Mouse (Mus musculus) CD4-positive, CD25-positive, alpha-beta regulatory T cell, adult 2 months (primary cell): ENCODE measurements around the gene Nebl.
A peak's percentile ranks its signal among the peaks of the same experiment; 100 is the strongest.
"Not testable (repeated sequence)": the region's sequence is repeated elsewhere in the genome, so short reads cannot be mapped to it uniquely, and the experiment has no call there.

Experiments used
- DNase-seq: peaks from one replicate; pipeline ENCODE4 v3.0.0-alpha.2; 2012; ENCODE audit warnings: low read depth, low spot score

Gene Nebl

DNA sequence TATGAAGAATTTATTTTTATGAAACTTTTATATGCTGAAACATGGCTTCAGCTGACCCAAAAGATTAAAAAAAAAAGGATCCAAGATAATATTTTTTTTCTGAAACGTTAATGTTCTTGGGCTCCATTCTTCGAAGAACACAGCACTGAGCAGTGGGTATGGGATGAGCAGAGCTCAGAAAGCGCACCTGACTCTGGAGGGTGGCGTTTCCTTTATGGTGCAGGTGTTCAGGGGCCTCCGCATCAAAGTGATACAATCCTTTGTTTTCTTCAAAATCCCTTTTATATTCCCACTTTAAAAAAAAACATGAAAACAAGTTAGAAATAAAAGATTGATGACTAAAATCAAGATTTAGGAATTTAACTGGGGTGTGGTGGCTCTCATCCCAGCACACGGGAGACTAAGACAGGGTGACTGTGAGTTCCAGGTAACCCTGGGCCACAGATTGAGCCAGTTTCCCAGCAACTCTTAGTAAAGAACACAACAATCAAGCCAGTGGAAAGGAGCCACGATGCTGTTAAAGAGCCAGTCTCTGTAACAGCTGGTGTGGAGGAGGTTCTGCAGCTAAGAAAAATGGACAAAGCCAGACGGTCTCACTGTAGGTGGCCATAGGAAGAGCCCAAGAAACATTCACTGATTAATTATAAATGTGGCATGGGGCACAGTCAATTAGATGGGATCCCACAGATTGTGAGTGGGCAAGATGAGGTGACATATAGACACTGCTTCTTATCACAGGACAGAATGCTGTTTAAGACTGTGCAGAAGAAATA is 317.6 kb downstream of the Nebl start:
- no peak for DNase-seq

DNA sequence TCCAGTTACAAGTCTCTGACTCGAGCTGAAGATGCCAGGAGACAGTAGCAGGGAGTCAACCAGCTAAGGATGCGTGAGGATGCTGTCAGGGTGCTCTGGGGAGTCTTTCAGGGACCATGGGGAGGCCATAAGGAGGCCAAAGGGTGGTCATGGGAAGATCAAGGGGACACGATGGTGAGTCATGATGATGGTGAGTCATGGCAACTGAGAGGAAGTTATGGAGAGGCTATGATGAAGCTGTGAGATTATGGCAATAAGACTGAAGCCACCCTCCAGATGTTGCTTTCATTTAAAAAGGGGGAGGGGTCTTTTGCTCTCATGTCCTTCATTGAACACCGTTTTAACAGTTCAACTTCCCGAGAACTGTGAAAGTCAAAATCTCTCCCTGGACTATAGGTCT is 322.0 kb downstream of the Nebl start:
- DNase-seq: no peak

DNA sequence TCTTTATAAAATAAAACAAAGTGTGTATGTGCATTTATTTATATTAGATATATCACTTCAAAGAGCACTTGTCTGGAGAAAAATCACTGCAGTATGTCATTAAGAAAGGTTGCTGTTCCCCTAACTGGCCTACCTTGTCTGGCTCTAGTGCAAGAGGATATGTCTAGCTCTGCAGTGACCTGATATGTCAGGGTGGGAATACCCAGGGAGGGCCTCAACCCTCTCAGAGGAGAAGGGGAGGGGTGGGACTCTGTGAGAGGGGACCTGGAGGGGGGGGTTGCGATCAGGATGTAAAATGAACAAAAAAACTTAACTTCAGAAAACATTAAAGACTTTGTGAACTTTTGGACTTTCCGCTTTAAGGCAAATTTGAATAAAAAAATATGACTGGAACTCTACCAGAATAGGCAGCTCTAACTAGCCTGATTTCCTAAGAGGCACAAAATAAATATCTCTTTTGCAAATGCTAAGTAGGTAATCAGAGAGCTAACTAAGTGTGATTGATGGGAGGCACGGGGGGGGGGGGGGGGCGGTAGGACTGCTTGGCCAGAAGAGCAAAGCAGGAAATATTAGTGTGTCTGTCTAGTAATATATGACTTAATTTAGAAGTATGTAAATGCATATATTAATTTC is 325.2 kb downstream of the Nebl start:
- no peak for DNase-seq

DNA sequence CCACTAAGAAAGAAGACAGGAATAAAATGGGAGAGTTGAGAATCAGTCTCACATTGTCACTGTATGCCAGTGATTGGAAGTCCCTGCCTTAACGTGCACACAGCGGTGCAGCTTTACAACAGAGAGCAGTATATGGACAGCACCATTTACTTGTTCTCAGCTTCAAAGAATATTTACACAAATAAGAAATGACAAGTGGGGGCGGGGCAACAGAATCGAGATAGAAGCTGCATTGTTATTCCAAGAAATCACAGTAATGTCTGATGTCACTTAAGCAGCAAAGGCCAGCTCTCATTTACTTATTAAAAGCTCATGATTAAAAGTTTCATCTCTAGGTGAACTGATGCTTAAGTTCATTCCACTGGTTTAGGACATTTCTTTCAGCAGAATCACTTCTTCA is 328.8 kb downstream of the Nebl start:
- DNase-seq: no peak

DNA sequence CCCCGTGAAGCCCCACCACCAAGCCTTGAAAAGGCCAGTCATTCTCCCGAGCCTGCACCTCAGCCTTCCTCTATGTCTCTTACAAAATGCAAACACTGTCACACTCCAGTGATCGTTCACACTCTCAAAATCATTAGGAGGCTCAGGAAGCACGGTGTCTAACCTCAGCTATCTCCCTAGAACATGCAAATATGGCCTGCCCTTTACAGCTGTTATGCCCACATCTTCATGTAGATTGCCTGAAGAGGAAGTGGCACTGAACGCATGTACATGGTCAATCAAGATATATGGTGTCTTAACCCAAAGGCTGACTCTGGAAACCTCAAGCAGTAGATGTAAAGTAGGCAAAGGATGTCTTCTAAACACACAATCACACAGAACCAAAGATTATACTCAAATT is 335.0 kb downstream of the Nebl start:
- no peak for DNase-seq

DNA sequence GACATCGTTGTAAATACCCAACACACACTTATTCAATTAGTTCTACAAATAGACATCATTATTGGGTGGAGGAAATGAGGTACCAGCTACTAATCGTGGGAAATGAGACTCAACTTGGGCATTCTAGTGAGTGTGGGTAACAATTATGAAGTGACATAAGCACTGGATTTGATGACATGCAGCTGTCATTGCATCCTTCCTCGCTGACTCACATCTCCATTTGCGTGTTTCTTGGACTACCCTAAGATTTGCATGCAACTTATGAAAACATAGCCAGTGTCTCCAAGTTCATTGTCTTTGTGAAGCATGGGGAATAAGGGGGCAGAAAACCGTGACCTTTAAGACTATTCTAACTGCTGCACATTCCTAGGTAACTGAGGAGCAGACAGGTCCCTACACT is 339.9 kb downstream of the Nebl start:
- no peak for DNase-seq

DNA sequence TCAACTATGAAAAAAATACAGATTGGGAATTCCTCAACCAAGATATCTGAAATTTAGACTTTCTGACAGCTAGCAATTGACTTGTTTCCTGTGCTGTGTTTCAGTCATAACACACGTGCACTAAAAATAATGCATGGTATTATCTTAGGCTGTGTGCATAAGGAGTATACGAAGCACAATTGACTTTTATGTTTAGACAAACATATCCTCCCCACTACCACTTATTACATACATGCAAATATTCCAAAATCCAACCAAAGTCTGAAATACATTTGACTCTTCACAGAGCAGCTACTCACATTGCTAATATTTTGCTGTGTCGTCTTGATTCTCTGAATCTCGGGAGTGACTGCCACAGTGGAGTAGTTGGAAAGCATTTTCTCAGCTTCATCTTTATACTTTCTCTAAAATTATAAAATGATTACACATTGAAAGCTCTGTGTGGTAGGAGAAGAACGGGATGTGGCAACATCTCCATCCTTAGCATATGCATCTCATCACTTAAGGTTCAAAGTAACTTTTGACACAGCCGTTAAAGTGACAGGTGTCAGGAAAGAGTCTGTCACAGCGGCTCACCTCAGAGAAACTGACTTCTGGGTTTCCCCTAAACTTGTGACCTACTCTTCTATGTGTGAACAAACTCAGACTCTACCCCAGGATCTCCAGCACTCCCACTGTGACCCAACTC is 340.6 kb downstream of the Nebl start:
- DNase-seq: peak; percentile 25

DNA sequence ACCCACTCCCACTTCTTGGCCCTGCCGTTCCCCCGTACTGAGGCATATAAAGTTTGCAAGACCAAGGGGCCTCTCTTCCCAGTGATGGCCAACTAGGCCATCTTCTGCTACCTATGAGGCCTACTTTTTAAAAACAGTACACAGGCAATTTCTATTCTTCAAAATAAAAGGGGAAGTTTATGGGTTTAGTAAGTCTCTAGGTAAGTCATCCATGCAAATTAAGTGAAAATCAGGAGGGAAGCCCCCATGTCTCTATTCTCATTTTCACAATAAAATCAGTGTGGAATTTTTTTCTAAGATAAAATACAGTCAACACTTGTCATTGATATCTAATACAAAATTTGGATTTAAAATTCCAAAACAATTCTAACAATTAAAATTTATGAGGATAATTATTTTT is 341.4 kb downstream of the Nebl start:
- no peak for DNase-seq

DNA sequence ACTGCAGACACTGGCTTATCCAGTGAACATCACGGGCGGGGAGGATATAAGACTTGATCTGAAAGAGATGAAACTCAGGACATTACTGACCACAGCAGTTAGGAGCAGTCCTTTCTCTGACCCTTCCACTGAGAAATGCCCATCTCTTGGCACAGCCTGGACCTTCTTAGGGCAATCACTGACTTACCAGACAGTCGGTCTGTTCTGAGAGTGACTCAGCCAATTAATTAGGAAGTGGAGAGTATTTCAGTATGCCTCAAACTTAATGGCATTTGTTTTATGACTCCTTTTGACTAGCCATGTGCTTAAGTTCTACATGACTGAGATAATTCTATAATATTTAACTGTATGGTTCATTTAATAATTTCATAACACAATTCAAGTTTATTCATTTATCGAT is 341.9 kb downstream of the Nebl start:
- no peak for DNase-seq

DNA sequence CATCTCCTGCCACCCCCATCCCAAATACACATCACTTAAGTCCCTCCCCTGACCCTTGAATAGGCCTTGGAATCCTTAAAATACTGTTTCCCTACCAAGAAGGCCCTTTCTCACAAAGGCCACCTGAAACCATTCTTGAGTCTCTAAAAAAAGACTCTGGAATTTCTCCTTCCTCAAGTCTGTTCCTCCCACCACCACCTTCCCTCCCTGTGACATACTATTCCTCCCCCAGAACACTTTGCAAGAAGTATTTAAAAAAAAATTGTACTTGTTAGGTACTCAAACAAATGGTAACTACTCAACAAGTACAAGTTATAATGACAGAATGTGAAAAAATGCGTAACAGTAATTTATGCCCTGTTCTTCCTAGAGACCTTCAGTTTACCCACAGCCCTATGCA is 349.0 kb downstream of the Nebl start:
- no peak for DNase-seq

DNA sequence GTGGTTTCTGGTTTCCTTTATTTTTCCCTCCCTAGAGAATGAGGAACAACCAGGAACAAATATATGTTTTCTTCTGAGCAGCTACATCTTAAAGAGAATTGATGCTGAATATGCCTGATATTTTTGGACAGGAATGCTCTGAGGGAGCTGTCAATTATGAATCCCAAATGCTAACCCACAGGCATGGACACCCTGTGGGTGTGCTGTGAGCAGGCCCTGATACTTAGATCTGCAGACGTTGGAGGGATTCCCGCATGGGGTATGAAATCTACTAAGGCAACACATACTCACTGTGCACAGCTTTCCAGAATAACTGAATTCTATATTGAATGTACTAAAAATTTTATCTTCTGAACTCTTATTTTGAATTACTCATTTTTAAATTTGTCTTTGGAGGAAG is 355.3 kb downstream of the Nebl start:
- no peak for DNase-seq

DNA sequence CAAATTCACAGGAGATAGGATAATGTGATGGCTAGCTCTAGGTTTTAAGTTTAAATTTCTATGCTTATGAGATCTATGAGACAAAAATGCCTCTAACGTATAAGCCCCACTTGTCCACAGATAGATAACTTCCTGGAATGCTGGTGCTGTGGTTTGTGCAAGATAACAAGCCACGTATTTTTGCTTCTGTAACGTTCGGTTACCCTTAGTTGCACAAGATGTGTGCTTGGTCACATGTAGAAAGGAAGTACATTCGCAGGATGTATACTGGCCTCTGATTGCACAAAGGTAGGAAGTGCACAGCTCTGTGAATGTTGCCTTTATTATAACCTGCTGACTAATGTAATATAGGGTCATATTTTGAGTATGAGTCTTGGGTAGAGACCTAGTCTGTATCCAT is 365.6 kb downstream of the Nebl start:
- peak; percentile 29 for DNase-seq

DNA sequence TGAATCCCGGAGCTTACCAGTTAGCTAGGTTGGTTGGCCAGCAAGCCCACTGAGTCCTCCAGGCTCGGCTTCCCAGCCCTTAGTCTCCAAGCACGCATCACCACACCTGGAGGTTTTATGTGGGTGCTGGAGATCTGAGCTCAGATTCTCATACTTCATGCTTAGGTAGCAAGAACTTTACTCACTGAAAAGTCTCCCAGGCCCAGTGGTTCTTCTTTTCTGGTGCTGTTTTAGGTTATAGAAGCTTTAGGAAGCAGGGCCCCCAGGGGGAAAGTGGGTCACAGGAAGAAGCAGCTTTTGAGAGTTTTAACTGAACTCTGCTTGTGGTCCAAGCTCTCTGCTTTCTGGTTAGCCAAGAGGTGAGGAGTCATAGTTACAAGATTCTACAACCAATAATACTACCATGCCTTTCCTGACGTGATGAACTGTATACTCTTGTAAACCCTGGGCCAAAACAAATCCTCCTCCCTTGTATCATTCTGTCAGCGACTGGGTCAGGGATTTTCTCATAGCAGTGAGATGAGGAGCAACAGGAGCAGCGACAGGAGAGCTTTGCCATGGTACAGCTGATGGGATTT is 366.2 kb downstream of the Nebl start:
- peak; percentile 12 for DNase-seq

DNA sequence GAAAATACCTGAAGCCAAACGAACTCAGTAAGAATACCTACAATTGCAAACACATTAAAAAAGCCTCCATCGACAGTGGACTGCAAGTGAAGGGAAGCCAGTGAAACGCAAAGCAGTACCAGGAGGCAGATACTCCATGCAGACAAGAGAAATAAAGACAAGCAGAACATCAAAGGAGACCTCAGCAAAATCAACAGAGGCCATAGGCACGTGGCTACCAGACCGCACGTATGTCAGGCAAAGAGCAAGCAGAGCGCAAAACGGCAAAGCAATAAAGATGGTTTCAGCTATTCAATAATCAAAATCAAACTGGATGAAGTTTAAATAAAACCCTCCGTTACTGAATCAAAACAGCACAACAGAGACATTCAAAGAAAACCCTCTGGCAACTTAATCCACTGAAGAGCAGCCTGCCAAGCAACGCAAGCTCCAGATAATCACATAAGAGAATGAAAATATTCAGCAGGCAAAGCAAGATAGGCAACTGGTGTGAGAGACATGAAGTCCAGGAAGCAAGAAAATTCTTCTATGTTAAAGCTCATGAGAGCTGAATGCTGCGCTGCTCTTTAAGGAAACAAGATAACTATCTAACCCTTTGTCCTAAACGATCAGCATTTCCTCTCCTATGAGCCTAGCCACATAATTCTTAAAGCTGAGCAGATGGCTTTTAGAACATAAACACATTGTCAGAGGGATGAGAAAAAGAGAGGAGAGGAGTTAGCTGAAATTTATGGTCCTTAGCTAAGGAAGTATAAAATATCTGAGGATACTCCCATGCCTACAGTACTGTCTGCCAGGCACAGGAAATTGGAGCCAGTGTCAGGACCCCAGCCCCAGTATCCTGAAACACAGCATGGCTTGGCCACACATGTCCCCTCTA is 367.7 kb downstream of the Nebl start:
- DNase-seq: peak; percentile 31

DNA sequence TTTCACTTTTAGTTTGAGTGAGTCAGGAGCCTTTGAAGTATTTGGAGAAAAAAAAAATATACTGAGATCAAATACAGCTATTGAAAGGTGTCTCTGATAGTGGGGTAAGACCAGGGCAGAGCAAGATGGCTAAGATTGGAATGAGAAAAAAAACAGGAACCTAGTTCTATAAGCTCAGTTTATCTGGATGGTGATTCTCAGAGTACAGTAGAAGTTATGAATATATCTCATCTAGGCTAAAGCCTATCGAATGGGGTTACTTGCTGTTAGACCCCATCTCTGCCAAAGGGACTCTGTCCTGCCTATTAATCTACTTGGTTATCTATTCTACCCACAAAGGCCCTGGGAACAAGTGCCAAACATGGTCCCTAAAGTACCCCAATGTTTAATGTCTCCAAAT is 369.1 kb downstream of the Nebl start:
- no peak for DNase-seq

DNA sequence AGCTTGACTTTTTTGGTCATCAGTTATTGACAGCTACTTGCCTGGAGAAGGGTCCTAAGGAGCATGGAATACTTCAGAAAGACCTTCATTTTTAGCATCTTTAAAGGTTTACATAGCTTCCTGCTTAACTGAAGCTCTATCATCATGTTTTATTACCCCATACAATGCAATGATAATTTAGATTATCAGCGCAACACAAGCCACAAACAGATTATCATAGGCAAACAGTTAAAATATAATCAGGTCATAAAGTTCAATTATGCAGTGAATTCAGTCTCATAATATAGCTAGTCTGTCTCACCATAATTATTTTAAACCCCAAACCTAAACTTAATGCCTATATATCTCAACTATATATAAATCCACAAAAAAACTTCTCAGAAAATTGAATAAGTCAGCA is 386.6 kb downstream of the Nebl start:
- no peak for DNase-seq

DNA sequence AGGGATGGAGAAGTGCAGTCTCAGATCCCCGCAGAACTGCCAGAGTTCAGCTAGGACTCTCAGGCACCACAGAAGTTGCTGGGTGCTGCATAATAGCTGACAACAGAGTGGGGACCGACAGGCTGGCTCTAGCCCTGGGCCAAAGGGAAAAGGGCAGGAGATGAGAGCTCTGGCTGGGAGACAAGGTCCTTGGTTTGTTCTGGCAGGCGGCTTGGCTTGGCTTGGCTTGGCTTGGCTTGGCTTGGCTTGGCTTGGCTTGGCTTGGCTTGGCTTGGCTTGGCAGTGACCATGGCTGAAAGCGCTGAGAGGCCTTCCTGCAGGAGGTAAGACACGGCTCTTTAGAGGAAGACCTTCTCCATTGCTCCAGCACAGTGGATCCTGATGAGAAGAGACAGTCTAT is 395.8 kb downstream of the Nebl start:
- no peak for DNase-seq

DNA sequence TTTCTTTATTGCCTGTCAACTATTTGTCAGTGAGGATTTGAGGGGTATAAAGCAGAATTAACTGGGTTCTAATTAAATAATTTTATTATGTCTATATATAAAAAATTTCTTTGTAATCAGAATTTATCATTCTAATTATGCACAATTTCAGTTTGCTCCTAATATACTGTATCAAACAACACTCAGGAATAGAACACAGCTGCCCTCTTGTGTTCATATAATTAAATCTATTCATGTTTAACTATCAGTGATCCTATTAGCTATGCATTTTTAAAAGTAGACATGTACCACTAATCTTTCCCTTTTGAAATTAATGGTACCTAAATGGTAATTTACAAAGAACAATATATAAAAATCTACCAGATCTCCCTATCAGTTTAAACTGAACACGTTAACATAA is 404.7 kb downstream of the Nebl start:
- no peak for DNase-seq

DNA sequence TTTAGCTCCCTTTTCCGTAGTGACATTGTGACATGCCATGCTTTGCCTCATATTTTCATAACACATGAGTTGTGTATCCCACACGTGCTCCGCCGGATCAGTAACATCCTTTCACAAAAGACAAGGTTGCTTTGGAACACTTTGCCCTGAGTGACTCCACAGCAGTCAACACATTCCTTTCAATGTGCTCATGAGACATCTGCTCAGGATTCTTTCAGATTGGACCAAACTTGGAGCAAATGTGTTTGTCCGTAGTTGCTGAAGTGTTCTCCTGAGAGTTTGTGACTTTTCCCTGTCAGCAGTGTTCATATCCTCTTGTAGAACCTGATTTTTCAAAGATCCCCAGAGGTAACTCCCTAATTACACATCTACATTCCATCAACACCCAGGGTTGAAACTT is 414.4 kb downstream of the Nebl start:
- DNase-seq: no peak

DNA sequence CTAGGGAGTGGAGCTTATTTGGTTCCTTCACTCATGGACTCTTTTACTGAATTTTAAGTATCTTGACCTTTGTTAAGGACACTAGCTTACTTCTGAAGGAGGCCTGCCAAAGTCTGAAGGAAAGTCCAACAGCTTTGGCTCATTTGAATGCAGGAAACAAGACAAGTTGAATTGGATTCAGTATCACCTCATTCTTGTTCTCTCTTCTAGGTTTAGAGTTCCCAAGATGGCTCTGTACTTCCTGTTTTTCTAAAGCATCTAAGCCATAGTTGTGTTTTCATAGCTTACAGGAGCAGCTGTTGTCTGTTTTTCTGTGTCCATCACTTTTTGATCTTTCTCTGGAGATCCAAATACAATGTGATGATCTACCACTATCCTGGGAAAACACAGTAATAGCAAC is 429.9 kb downstream of the Nebl start:
- no peak for DNase-seq

DNA sequence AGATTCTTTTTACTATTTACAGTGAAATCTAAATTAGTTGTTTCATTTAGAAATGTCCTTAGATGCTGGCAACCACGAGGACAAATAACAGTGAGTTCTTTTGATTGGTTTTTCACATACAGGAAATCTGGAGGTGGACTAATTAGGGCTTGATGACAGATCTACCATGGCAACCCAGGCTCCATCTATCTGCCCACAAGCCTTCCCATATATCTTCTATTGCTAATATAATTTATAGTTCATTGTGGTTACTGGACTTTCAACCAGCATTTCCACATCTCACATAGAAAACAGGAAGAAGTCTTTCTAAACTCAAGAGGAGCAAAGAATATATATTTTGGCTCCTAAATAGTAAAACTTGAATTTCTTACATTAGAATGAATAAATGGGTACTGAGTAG is 433.8 kb downstream of the Nebl start:
- no peak for DNase-seq

DNA sequence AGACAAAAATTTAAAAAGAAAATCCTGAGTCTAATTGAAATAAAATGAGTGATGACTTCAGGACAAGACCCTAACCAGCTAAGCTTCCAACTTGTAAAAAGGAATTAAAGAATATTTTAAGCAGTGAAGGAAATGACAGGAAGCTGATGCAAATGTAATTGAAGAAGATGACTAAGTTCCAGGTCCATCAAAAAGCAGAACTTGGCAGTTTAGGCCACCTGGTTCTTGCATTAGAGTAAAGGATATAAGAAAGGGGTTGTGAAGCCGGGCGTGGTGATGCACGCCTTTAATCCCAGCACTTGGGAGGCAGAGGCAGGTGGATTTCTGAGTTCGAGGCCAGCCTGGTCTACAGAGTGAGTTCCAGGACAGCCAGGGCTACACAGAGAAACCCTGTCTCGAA is 436.0 kb downstream of the Nebl start:
- DNase-seq: not testable (repeated sequence)
